Mouse (Mus musculus) left cerebral cortex, adult 2 months (tissue): ENCODE results near the gene Rimklb. TPM values are rescaled to one million over a fixed set of nuclear protein-coding genes. Genes with fewer than 3 reads are reported as not detected.
"Not testable (repeated sequence)": the region's sequence is repeated elsewhere in the genome, so short reads cannot be mapped to it uniquely, and the experiment has no call there.

Experiments
- DNase-seq, 2 experiments: peaks; one replicate each; pipeline ENCODE4 v3.0.0; 2021 to 2022; ENCODE audit warnings: low spot score in 2 of 2, mixed read lengths in 1 of 2; ENCODE audit errors: extremely low spot score in 1 of 2
- H3K27ac ChIP-seq: fragments of 200-600 bp; 2 replicates; pipeline ENCODE4 v1.8.1; 2022
- H3K4me3 ChIP-seq: fragments of 200-600 bp; 2 replicates; pipeline ENCODE4 v1.8.1; 2022
- CTCF ChIP-seq: fragments of 200-600 bp; IDR thresholded peaks from 2 replicates; pipeline ENCODE4 v1.8.1; 2022; ENCODE audit warnings: antibody characterized with exemption, mild to moderate bottlenecking, moderate library complexity
- intact Hi-C: fragments of 180-260 bp; cut with DNase I; formaldehyde crosslinking; loops from one replicate; pipeline ENCODE4 v1.15.1; 2025
- total RNA-seq, 2 experiments: library from RNA; stranded (reverse); gene quantifications; 2 replicates each; pipeline ENCODE4 v1.2.3; 2021

Rimklb gene
- total RNA-seq, 2 experiments from 2014 or later: 80.3 to 80.6 TPM

GRCm38 (mm10) chr6:122493799-122494472, 4.6 kb downstream of the Rimklb start:
- no peak overlapping the region for H3K27ac ChIP-seq
- DNase-seq: no peak
- no peak overlapping the region for H3K4me3 ChIP-seq
- intact Hi-C loops: no loop called here
- no peak for TF ChIP-seq CTCF

- DNase-seq: no peak
- TF ChIP-seq CTCF: no peak
- intact Hi-C loops: no loop called here
- Histone ChIP-seq H3K4me3 (no peak overlapping the region), H3K27ac (no peak overlapping the region)
Measured at GRCm38 (mm10) chr6:122492479-122492878, 6.1 kb downstream of the Rimklb start.

- peak; percentile 48 to 56 for DNase-seq
- no peak for TF ChIP-seq CTCF
- Histone ChIP-seq H3K4me3 (peak overlapping the region; percentile 48), H3K27ac (peak overlapping the region; percentile 32; the same call in 1 of the 2 replicates)
- intact Hi-C loops: no loop called here
Measured at GRCm38 (mm10) chr6:122491557-122491956, 7.0 kb downstream of the Rimklb start.

GRCm38 (mm10) chr6:122490929-122491512, 7.5 kb downstream of the Rimklb start:
- H3K4me3 ChIP-seq: peak overlapping the region; percentile 48
- intact Hi-C loops: no loop called here
- no peak for DNase-seq
- TF ChIP-seq CTCF: no peak
- H3K27ac ChIP-seq: peak overlapping the region; percentile 32; the same call in 1 of the 2 replicates

DNA sequence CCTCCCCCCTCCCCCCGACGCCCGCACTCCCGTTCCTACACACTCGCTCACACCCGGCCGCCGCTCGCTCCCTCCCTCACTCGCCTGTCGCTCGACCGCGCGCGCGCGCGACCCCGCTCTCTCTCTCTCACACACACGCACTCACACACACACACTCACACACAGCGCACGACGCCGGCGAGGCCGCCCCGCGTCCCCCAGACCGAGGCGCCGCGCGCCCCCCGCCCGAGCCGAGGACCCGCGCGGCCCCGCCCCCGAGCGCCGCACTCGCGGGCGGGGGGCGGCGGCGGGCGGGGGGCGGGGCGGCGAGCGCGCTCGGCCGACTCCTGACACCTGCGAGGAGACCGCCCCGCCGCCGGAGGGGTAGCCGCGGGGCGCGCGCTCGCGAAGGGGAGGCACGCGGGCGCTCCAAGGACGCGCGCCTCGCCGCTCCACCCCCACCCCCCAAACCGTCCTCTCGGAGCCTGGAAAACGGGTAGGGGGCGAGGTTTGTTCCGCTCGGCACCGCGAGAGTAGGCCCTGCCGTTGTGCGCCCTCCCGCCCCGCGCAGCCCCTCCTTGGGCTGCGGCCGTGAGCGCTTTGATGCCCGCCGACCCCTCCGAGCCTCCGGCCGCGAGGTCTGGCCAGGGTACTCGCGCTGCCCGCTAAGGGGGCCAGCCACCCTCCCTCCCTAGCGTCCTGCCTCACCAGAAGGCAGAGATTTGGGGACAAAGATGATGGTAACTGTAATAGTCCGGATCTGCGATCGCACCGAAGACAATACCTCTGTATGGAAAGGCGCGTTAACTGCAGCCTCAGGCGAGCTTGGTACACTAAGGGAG, 12.1 kb downstream of the Rimklb start:
- peak; percentile 37 to 50 for DNase-seq
- no peak for TF ChIP-seq CTCF
- intact Hi-C loops: no loop called here
- peak overlapping the region; percentile 70 for H3K4me3 ChIP-seq
- H3K27ac ChIP-seq: peak overlapping the region; percentile 70

GRCm38 (mm10) chr6:122485401-122486296, 12.9 kb downstream of the Rimklb start:
- Histone ChIP-seq H3K4me3 (peak overlapping the region; percentile 70), H3K27ac (no peak overlapping the region)
- intact Hi-C loops: no loop called here
- TF ChIP-seq CTCF: no peak
- DNase-seq: peak; percentile 38 to 52

GRCm38 (mm10) chr6:122478062-122478461, 20.5 kb downstream of the Rimklb start:
- Histone ChIP-seq H3K4me3 (no peak overlapping the region), H3K27ac (no peak overlapping the region)
- no peak for DNase-seq
- no peak for TF ChIP-seq CTCF
- intact Hi-C loops: no loop called here

DNA sequence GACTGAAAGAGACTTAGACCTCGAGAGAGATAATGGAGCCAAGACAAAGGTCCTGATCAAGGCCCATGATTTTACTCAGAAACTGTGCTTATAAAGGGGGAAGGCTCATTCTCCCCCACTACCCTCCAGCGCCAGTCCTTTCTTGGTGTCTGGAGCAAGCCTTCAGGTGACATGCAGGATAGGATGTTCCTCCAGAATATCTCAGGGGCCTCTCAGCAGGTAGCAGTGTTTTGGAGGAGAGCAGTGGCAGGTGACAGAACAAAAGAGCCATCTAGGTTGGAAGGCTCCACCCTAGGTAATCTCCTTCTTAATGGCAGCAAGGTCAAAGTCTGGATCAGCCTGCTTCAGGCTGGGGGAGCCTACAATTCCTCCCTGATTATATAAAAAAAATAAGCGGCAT, 27.1 kb downstream of the Rimklb start:
- intact Hi-C loops, H3K27ac ChIP-seq, H3K4me3 ChIP-seq, DNase-seq: not testable (repeated sequence)

GRCm38 (mm10) chr6:122470240-122470639, 28.3 kb downstream of the Rimklb start:
- TF ChIP-seq CTCF: no peak
- no peak for DNase-seq
- Histone ChIP-seq H3K4me3 (no peak overlapping the region), H3K27ac (no peak overlapping the region)
- intact Hi-C loops: no loop called here

DNA sequence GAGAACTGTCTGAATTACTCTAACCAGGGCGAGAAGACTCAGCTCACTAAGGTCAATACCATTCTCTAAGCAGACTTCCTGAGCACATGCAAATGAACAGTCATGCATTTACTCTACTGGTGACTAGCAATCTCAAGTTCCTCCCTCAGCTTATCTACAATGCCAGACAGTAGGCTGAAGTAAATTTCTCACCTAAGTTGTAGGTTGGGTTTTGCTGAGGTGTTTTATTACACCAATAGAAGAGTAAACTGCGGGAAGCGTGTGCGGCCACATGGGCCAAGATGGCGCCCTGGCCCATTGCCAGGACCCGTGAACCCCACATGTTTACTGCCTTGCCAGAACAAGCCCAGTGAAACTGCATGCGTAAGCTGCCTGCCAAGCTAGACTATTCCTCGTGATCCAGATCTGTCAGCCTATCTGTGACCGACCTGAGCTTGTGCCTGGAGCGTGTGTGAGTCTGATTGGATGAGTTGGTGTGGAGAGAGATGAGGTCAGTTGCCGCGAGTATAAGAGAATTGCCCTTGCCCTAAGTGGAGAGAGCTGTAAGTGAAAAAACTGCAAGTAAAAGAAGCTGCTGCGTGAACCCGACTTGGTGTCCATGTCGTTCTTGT, 29.4 kb downstream of the Rimklb start:
- intact Hi-C loops: no loop called here
- DNase-seq: no peak
- no peak for TF ChIP-seq CTCF
- Histone ChIP-seq H3K4me3 (no peak overlapping the region), H3K27ac (no peak overlapping the region)

DNA sequence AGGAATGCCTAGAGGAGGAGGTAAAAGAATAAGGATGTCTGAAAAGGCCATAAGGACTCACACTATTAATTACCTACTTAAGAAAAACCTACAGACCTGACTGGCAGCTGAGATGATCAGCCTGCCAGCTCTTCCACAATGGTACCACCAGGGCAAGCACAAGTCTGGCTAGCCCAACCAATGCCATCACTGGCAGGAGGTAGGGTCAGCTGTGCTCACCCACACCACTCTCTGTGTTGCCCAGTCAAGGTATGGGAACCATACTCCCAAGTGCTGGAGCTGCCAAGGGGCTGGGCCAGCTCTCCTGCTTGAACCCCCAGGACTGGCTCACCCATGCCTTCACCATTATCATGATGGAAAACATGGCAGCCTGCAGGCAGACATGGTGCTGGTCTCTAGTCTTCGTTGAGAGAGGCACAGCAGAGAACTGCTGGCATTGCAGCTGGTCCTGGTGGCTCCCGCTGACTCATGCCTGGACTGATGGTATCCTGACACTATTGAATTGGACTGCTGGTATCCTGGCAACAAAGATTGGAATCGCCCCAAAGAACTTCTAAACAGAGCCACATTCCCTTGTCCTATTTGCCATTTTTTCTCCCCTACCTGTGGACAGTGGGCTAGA, 32.4 kb downstream of the Rimklb start:
- intact Hi-C loops: no loop called here

More for the DNA sequence above, 32.4 kb downstream of the Rimklb start:
- Histone ChIP-seq H3K27ac (no peak overlapping the region), H3K4me3 (no peak overlapping the region)
- DNase-seq: no peak
- TF ChIP-seq CTCF: no peak
